Mouse (Mus musculus) retina, adult 2 months (tissue): ENCODE results near the gene Gtf2ird1.
"Not testable (repeated sequence)": the region's sequence is repeated elsewhere in the genome, so short reads cannot be mapped to it uniquely, and the experiment has no call there.

Experiments
- DNase-seq: peaks from one replicate; pipeline ENCODE4 v3.0.0-alpha.2; 2012; ENCODE audit warnings: low read depth, low spot score

Gtf2ird1 gene

GRCm38 (mm10) chr5:134345449-134345848, 111.1 kb downstream of the Gtf2ird1 start:
- DNase-seq = no peak

DNA sequence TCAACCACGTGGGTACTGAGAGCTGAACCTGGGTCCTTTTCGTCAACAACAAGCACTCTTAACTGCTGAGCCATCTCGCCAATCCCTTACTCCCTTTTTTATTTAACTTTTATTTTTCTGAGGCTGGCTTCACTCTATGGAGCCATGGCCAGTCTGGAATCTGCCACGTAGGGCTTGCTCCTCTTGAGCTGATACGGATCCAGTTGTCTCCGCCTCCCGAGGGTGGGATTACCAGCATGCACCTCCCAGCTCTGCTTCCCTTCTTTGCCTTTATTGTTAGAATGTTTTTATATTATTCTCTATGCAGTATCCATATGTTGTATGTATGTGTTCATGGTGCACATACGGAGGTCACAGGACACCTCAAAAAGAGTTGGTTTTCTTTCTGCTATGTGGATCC, 112.4 kb downstream of the Gtf2ird1 start:
- no peak for DNase-seq

- DNase-seq = not testable (repeated sequence)
Observed at GRCm38 (mm10) chr5:134343530-134343929, 113.0 kb downstream of the Gtf2ird1 start.

- no peak for DNase-seq
Observed at GRCm38 (mm10) chr5:134342503-134343205, 113.9 kb downstream of the Gtf2ird1 start.

- DNase-seq = no peak
Observed at GRCm38 (mm10) chr5:134341721-134342120, 114.8 kb downstream of the Gtf2ird1 start.

DNA sequence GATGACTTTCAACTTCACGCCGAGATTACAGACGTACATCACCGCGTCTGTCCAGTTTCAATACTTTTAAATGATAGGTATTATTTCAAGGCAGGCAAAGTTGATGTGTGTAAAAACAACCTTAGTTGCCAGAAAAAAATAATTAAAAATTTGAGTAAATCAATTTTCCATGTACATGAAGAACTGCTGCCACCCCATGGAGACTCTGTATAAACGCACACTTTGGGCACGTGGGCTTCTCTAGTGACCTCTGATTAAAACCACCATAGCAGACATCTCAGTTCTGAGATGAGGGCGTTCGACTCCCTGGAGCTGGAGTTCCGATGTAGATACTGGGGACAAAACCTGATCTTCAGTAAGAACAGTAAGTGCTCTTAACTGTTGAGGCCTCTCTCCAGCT, 115.2 kb downstream of the Gtf2ird1 start:
- DNase-seq = no peak

DNA sequence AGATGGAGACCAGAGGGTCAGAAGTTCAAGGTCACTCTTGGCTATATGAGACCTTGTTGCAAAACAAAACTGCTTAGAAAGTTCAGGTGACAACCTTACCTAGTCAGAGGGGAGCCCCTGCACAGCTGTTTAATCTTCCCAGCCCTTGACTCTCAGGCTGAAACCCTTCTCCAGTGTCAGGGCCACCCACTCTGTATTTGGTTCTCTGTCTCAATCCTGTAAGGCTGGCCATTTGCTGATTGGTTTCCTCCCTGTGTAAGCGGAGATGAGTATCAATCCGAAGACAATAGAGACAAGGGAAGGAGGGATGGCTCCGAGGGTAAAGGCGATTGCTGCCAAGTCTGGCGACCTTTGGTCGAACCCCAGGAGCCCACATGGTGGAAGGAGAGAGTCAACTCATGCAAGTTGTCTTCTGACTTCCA, 116.4 kb downstream of the Gtf2ird1 start:
- DNase-seq = no peak

DNA sequence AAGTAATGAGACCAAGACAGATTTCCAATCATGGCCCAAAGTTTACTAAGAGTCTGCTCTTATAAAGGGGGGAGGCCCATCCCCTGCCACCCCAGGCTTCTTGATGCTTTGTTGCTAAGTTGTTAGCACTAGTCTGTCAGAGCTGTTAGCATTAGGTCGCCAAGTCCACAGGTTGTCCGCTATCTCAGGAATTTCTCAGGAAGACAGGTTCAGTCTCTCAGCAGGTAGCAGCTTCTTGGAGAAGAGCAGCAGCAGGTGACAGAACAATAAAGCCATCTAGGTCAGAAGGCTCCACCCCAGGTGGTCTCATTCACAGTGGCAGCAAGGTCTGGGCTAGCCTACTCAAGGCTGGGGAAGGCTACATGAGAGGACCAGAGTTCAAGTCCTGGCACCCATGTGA, 119.5 kb downstream of the Gtf2ird1 start:
- DNase-seq = not testable (repeated sequence)

- DNase-seq = no peak
Observed at GRCm38 (mm10) chr5:134332743-134333142, 123.8 kb downstream of the Gtf2ird1 start.

DNA sequence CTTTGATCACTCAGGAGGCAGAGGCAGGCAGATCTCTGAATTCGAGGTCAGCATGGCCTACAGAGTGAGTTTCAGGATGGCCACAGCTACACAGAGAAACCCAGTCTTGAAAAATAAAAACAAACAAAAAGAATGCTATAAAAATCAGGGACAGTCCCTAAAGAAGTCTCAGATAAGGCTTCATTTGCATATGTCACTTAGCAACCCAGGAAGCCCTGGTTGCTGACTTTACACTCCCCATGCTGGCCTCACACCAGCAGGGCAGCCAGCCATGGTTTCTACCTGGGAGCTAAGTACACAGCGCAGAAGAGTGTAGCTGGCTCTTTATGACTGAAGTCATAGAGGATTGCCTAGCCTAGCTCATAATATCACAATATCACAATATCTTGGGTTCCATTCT, 126.4 kb downstream of the Gtf2ird1 start:
- DNase-seq = no peak

DNA sequence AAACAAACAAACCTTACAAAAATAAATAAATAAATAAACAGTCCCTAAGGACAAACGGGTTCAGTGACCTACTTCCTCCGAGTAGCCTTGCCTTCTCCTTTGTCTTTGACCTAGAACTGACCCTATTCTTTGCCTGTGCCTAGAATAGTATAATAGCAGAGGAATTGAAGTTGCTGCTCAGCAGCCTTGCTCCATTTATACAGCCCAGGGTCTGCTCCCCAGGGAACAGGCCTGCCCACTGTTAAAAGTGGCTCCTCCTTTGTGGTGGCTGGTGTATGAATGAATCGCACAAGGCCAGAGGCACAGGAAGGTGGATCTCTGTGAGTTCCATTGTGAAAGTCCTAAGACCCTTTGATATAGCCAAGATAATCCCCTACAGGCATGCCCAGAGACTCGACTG, 127.2 kb downstream of the Gtf2ird1 start:
- DNase-seq = no peak

GRCm38 (mm10) chr5:134328482-134329001, 128.0 kb downstream of the Gtf2ird1 start:
- DNase-seq = no peak

GRCm38 (mm10) chr5:134325856-134326566, 130.5 kb downstream of the Gtf2ird1 start:
- no peak for DNase-seq

DNA sequence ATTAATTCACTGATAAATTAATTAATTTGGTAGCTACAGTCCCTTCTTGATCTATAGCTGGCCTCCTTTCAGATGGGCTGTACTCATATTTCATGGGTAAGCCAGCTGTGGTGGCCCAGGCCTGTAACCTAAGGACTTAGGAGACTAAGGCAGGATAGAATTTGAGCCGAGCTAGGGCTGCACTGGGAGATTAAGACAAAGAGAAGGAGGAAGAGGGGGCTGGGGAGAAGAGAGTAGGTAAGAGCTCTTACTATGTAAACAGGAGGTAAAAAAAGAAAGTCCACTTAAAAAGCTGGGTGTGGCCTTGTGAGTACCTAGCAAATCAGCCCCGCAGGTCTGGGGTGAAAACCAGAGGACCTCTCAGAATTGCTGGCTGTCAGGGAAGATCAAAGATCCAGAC, 132.6 kb downstream of the Gtf2ird1 start:
- DNase-seq = no peak

DNA sequence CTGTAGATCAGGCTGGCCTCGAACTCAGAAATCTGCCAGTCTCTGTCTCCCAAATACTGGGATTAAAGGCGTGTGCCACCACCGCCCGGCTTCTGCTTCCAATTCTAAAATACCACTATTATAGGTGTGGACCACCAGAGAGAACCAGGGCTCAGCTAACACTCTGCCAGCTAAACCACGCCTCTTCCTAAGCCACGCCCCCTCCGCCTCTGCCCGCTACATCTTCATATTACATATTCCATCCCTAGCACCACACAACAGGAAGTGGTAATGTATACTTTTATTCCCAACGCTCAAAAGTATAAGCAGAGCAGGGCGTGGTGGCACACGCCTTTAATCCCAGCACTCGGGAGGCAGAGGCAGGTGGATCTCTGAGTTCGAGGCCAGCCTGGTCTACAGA, 133.2 kb downstream of the Gtf2ird1 start:
- no peak for DNase-seq

DNA sequence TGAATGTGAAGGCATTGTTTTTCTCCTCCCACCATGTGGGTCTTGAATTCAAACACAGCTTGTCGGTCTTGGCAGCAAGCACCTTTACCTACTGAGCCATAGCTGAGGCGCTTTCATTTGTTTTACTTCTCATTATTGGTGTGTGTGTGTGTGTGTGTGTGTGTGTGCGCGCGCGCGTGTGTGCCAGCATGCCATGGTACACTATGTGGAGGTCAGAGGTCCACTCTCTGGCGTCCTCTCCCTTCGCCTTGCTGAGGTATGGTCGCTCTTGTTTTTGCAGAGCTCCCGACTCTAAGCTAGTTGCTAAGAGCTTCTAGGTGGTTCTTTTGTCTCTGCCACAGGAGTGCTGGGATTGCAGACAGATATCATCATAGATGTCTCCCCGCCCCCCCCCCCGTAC, 134.2 kb downstream of the Gtf2ird1 start:
- no peak for DNase-seq

- no peak for DNase-seq
Observed at GRCm38 (mm10) chr5:134321699-134322098, 134.8 kb downstream of the Gtf2ird1 start.

GRCm38 (mm10) chr5:134318903-134319302, 137.6 kb downstream of the Gtf2ird1 start:
- DNase-seq = no peak

GRCm38 (mm10) chr5:134316721-134317120, 139.8 kb downstream of the Gtf2ird1 start:
- no peak for DNase-seq

DNA sequence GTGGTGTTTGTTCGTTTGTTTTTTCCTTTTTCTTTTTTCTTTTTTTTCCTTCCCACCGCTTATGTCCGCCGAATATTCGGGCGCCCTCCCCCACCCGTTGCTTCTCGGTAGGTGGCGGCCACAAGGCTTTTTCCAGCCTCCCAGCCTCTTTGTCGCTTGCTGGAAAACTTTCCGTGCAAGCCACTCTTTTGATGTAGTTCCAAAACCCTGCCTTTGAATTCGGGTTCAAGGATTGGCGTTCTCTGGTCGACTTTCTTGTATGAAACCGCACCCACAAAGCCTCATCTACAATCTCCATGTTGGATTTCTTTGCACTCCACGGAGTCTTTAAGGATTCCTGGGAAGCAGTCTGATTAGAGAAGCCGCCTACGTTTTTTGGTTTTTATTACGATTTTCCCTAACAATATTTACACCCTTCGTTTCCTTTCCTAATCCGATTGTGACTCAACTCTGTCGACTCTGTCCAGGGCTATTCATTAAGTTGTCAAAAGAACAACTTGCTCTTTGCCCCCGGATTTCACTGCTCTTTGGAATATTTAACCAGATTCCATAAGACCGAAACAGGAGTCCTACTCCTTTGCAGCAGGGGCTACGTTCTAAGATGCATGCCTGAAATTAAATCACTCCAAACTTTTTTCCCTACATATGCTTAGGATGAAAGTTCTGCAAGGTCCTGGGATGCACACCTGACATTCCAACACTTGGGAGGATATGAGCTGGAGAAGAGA, 140.7 kb downstream of the Gtf2ird1 start:
- DNase-seq = no peak

GRCm38 (mm10) chr5:134314688-134315622, 141.6 kb downstream of the Gtf2ird1 start, which contains the start of gene Gtf2i:
Gtf2i (minus strand) TSS chr5:134314760.
- peak; percentile 91 for DNase-seq
